Mouse (Mus musculus): ENCODE measurements around the gene H2-DMb2. TPM values are rescaled to one million over a fixed set of nuclear protein-coding genes. Genes with fewer than 3 reads are reported as not detected.

The H2-DMb2 gene
- polyA plus RNA-seq, 1 experiment from 2014 or later: 0.17 TPM

DNA sequence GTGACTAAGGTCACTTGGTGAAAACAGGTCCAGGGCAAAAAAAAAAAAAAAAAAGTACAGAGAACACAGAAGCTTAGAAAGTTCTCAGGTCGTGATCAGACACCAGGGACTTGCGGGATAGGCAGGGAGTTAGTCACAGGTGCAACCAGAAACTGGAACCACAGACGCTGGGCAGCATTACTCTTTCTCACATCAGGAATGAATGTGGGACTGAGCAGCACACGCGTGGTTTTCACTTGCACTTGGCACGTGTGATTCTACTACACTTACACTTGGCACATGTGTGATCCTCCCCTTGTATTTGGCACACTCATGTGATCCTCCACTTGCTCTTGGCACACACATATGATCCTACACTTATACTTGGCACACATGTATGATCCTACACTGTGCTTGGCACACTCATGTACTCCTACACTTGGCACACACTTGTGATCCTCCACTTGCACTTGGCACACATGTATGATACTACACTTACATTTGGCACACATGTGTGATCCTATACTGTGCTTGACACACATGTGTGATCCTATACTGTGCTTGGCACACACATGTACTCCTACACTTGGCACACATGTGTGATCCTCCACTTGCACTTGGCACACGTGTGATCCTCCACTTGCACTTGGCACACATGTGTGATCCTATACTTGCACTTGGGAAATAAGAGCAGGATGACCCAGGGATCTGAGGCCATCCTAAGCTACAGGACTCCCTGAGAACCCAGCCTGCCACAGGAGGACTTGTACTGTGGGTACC lies 35.8 kb upstream of the H2-DMb2 start:
- Histone ChIP-seq H3K27me3 (replicated peaks) (no peaks in the 10 kb centered on the region), H3K27ac (replicated peaks) (no peak overlapping the region), H3K9me3 (replicated peaks) (no peaks in the 10 kb centered on the region), H3K9ac (replicated peaks) (no peak overlapping the region), H3K4me2 (no peak overlapping the region), H3K36me3 (peaks cover 33% of the 10 kb centered on the region), H3K4me3 (replicated peaks) (no peak overlapping the region), H3K4me1 (no peaks in the 10 kb centered on the region)
- no peak for ATAC-seq (ENCODE audit: low FRiP score)
- WGBS: 88% methylated on average over 7 of the region's 7 CpGs

DNA sequence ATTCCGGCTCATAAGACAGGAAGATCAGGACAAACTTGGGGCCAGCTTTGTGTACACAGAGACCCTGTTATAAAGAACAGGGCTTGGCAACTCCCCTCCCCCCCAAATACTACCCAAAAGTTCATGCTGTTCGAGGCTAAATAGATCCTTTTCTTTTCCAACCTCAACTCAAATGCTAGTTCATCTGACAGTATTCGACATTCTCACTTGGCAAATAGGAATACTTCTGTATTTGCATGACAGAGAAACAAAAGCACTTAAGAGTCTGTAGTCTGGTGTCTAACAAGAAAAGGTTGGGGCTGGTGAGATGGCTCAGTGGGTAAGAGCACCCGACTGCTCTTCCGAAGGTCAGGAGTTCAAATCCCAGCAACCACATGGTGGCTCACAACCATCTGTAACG lies 34.6 kb upstream of the H2-DMb2 start:
- no peaks in the 10 kb centered on the region for H3K9me3 ChIP-seq (replicated peaks)
- no peak for ATAC-seq (ENCODE audit: low FRiP score)
- WGBS: 75% methylated on average over 5 of the region's 6 CpGs

DNA sequence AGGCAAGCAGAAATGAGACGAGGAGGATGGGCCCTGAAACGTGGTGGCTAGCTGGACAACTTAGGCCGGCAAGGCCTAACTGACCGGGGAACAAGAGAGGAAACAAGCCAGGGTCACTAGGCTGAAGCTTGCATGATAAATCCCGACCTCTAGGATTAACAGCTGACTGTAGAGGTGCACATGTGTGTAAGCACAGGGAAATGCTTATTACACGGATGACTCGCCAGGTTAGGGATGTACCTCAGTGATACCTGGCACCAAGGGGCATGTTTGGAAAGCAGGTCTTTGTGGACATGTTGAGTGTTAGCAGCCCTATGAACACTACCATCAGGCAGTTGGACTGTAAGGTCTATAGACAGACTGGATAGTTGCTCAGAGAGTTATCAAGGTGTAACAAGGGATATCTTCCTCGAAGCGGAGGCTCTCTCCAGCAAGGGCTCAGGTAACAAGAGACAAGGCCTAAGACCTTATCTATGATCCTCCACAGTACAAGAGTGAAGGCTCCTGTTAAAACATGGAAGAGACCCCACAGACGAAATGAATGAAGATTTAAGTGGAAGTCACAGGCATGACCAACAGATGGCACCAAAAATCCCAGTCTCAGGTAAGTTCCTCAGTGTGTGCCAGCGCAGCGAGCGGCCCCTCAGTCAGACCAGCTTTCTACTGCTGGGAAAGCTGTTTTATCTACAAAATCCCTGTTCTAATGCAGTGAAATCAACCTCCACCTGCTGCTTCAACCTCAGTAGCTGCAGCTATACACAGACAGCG lies 33.9 kb upstream of the H2-DMb2 start:
- no peak overlapping the region for H3K4me2 ChIP-seq
- ATAC-seq (ENCODE audit: low FRiP score): no peak
- H3K9me3 ChIP-seq (replicated peaks): no peaks in the 10 kb centered on the region
- 0 out of 2 replicates have a peak overlapping the region, but pooled peaks have one; percentile 28 for H3K27ac ChIP-seq (replicated peaks)
- peaks cover 53% of the 10 kb centered on the region for H3K36me3 ChIP-seq
- H3K9ac ChIP-seq (replicated peaks): no peak overlapping the region
- 0 out of 2 replicates have a peak, but pooled peaks cover 2% of the 10 kb centered on the region for H3K4me1 ChIP-seq
- 77% methylated on average over 14 of the region's 14 CpGs for WGBS
- H3K27me3 ChIP-seq (replicated peaks): no peaks in the 10 kb centered on the region
- H3K4me3 ChIP-seq (replicated peaks): no peak overlapping the region

More for the DNA sequence above, 34.6 kb upstream of the H2-DMb2 start:
- no peaks in the 10 kb centered on the region for H3K27me3 ChIP-seq (replicated peaks)
- no peak overlapping the region for H3K4me3 ChIP-seq (replicated peaks)
- H3K9ac ChIP-seq (replicated peaks): no peak overlapping the region
- no peak overlapping the region for H3K4me2 ChIP-seq
- H3K36me3 ChIP-seq: peaks cover 45% of the 10 kb centered on the region
- no peak overlapping the region for H3K27ac ChIP-seq (replicated peaks)
- 0 out of 2 replicates have a peak, but pooled peaks cover 2% of the 10 kb centered on the region for H3K4me1 ChIP-seq

DNA sequence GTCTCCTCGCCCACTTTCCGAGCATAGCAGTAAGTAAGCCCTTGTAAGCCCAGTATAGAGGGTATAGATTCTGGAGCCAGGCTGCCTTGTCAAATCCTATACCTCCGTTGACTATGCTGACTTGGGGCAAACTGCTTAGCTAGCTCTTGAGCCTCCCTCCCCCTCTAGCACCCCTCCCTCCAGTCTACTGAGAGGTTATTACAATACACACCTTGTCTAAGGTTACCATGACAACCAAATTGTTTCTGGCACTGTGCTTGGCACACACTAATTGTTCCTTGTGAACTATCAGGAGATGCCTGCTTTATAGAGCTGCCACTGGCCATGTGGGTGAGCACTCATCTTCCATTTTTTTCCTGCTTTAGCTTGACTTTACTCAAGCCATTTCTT lies 33.3 kb upstream of the H2-DMb2 start:
- H3K27ac ChIP-seq (replicated peaks): peak overlapping the region; percentile 28
- H3K27me3 ChIP-seq (replicated peaks): no peaks in the 10 kb centered on the region
- no peak for ATAC-seq (ENCODE audit: low FRiP score)
- H3K9ac ChIP-seq (replicated peaks): no peak overlapping the region
- no peak overlapping the region for H3K4me2 ChIP-seq
- H3K4me1 ChIP-seq: peaks cover 5% of the 10 kb centered on the region; the same call in 1 of the 2 replicates
- H3K4me3 ChIP-seq (replicated peaks): no peak overlapping the region
- H3K9me3 ChIP-seq (replicated peaks): no peaks in the 10 kb centered on the region
- H3K36me3 ChIP-seq: peaks cover 58% of the 10 kb centered on the region
- 75% methylated on average over 3 of the region's 3 CpGs for WGBS

DNA sequence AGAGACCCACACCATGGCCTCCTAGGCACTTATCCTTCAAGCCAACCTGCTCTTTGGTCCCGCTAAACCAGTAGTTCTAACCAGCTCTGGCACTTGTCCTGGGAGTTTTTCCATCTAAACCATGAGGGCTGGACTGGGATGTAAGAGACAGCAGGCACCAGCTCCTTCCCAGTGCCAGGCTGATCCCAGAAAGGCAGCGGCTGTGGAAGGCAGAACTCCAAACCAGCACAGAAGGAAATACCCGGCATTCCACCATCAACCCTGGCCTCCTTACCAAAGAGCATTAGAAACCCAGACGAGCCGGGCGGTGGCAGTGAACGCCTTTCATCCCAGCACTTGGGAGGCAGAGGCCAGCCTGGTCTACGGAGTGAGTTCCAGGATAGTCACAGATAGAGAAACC lies 32.8 kb upstream of the H2-DMb2 start:
- H3K4me3 ChIP-seq (replicated peaks): no peak overlapping the region
- 67% methylated on average over 8 of the region's 8 CpGs for WGBS
- peak overlapping the region; percentile 28; the same call in 1 of the 2 replicates for H3K27ac ChIP-seq (replicated peaks)
- H3K27me3 ChIP-seq (replicated peaks): no peaks in the 10 kb centered on the region
- no peaks in the 10 kb centered on the region for H3K9me3 ChIP-seq (replicated peaks)
- no peak for ATAC-seq (ENCODE audit: low FRiP score)
- H3K9ac ChIP-seq (replicated peaks): no peak overlapping the region
- H3K36me3 ChIP-seq: peaks cover 64% of the 10 kb centered on the region
- no peak overlapping the region for H3K4me2 ChIP-seq
- H3K4me1 ChIP-seq: peaks cover 10% of the 10 kb centered on the region; the same call in 1 of the 2 replicates

DNA sequence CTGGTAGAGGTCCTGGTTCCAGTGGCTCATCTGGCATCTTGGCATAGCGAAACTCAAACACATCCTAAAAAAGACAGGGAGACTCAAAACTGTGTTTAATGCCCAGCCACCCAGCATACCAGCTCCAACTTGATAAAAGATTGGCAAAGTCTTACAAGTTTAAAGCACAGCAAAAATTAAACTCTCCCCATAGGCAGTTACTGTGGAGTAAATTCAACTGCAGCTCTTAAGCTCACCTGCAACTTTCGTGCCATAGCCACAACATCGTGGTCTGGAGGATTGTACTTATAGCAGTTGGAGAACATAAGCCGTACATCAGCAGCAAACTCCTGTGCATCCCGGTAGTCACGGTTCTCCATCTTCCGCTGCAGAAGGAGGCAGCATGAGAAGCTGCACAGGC lies 29.0 kb upstream of the H2-DMb2 start:
- H3K4me2 ChIP-seq: no peak overlapping the region
- no peak overlapping the region; the same call in 1 of the 2 replicates for H3K9ac ChIP-seq (replicated peaks)
- WGBS: 90% methylated on average over 7 of the region's 7 CpGs
- no peaks in the 10 kb centered on the region for H3K27me3 ChIP-seq (replicated peaks)
- H3K4me3 ChIP-seq (replicated peaks): no peak overlapping the region
- no peaks in the 10 kb centered on the region for H3K9me3 ChIP-seq (replicated peaks)
- peaks cover 30% of the 10 kb centered on the region for H3K4me1 ChIP-seq
- H3K36me3 ChIP-seq: peaks cover 79% of the 10 kb centered on the region
- no peak for ATAC-seq (ENCODE audit: low FRiP score)
- no peak overlapping the region for H3K27ac ChIP-seq (replicated peaks)

DNA sequence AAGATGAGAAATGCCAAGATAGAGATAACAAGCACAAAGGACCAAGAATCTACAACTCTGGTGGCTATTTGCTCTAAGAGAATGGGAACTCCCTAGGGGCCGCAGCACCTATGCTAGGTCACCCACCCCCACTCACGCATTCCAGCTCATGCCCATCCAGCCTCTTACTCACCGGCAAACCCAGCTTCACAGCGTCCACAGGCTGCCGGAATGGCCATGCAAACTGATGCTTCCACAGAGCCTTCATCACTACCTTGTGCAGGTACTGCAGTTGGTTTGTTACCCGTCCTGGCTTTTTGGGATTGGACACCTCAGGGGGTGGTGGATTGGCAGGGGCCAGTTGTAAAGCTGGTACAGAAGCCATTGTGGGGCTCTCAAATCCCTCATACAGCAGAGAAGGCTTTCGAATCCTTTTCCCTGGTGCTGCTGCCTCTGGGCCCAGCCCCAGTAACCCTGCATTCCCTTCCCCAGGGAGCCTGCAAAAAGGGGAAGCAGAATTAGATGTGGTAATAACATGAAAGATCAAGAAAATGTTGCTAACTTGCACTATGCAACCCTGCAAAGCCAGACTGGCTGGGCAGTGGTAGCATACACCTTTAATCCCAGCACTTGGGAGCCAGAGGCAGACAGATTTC lies 26.3 kb upstream of the H2-DMb2 start:
- Histone ChIP-seq H3K4me2 (peak overlapping the region; percentile 89), H3K9ac (replicated peaks) (peak overlapping the region; percentile 89), H3K4me1 (peaks cover 30% of the 10 kb centered on the region), H3K27me3 (replicated peaks) (no peaks in the 10 kb centered on the region), H3K4me3 (replicated peaks) (peak overlapping the region; percentile 82), H3K36me3 (peaks cover 52% of the 10 kb centered on the region), H3K9me3 (replicated peaks) (no peaks in the 10 kb centered on the region), H3K27ac (replicated peaks) (no peak overlapping the region)
- WGBS: 40% methylated on average over 7 of the region's 7 CpGs
- ATAC-seq (ENCODE audit: low FRiP score): no peak

DNA sequence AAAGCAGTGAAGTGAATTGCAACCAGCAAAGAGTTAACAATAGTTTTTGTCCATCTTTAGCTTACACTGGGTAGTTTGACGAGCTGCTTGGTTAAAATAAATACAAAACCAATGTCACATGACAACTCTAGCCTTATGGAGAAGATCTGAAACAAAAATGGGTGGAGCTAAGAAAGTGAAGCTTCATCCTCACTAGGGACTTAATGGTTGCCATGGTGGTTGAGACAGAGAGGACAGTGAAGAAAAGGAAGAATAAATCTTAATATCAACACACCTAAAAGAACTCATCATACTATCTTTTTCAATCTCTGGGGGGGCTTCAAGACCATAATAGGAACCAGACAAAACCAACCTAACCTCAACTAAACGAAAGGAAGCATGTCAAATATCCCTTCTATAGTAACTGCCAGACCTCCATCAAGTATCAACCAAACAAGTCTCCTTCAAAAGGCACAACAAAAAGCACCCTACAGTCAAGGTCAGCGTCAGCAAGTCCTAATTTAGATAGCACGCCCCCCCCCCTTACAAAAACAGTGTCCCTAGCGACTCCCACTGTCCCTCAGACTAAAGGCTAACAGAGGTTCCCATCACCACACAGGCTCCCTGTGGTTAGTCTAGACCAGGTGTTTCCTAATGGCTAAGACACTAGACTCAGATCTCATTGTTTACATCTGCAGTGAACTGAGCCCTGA lies 25.5 kb upstream of the H2-DMb2 start:
- Histone ChIP-seq H3K4me2 (peak overlapping the region; percentile 89), H3K27ac (replicated peaks) (peak overlapping the region; percentile 100), H3K9me3 (replicated peaks) (no peaks in the 10 kb centered on the region), H3K4me3 (replicated peaks) (peak overlapping the region; percentile 82), H3K27me3 (replicated peaks) (no peaks in the 10 kb centered on the region), H3K4me1 (peaks cover 30% of the 10 kb centered on the region), H3K9ac (replicated peaks) (peak overlapping the region; percentile 89), H3K36me3 (peaks cover 45% of the 10 kb centered on the region)
- no peak for ATAC-seq (ENCODE audit: low FRiP score)
- 1% methylated on average over 5 of the region's 5 CpGs for WGBS

DNA sequence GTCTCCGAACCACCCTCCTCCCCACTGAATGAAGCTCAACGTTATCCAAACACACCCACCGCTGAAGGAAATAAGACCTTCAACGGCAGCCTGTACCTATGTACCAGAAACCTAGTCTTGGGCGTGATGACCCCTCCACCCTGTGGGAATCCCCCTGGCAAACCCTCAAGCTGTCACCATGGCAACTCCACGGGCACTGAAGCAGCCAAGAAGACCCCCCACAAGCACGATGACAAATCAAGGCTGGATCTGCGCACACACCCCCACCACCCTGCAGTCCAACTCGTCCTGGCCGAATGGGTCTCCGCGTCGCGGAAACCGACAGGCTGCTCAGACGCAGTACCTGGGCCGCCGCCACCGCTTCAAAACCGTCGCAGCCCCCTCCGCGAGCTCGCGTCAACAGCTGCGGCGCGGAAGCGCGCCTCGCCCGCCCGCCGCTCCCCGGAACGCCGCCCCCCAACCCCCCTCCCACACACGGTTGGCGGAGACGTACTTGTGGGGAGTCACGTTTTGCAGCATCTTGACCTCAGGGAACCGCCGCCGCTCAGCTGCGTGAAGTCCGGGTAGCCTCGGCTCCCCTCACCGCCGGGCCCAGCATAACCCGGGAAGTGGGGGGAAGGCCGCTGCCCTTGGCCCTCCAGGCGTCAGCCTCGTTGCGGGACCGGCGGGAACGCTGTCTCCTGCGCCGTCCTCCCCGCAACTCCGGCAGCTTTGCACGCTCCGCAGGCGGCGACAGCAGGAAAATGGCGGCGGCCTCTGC lies 24.8 kb upstream of the H2-DMb2 start:
- Histone ChIP-seq H3K9ac (replicated peaks) (peak overlapping the region; percentile 89), H3K4me3 (replicated peaks) (peak overlapping the region; percentile 82), H3K27ac (replicated peaks) (peak overlapping the region; percentile 100), H3K4me1 (peaks cover 30% of the 10 kb centered on the region), H3K27me3 (replicated peaks) (no peaks in the 10 kb centered on the region), H3K4me2 (peak overlapping the region; percentile 89), H3K9me3 (replicated peaks) (no peaks in the 10 kb centered on the region), H3K36me3 (peaks cover 38% of the 10 kb centered on the region)
- no peak for ATAC-seq (ENCODE audit: low FRiP score)
- WGBS: under 1% methylated on average over 67 of the region's 67 CpGs

DNA sequence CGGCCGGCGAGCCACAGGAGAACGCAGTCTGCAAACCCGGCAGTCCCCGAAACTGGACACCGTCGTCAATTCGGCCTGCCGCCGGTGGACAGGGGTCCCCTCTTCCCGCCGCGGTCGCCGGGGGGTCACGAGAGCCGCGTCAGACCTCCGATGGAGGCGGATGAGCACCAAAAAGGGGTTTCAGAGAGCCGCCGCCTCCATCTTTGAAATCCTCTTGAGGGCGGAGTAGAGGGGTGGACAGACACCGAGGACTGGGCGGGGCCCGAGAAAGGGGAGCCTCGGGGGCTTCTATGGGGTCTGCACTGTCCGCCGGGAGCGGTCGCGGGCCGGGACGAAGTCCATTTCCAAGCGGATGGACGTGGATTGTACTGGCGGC lies 24.2 kb upstream of the H2-DMb2 start:
- under 1% methylated on average over 37 of the region's 38 CpGs for WGBS
- peak overlapping the region; percentile 89 for H3K4me2 ChIP-seq
- peak overlapping the region; percentile 100 for H3K27ac ChIP-seq (replicated peaks)
- H3K27me3 ChIP-seq (replicated peaks): no peaks in the 10 kb centered on the region
- peaks cover 32% of the 10 kb centered on the region for H3K36me3 ChIP-seq
- no peaks in the 10 kb centered on the region for H3K9me3 ChIP-seq (replicated peaks)
- H3K4me3 ChIP-seq (replicated peaks): peak overlapping the region; percentile 82
- ATAC-seq (ENCODE audit: low FRiP score): no peak; the same call in 1 of the 2 replicates
- H3K4me1 ChIP-seq: peaks cover 35% of the 10 kb centered on the region
- H3K9ac ChIP-seq (replicated peaks): peak overlapping the region; percentile 89
